Mouse (Mus musculus) bone marrow, adult 2 months (tissue): ENCODE measurements around the gene Eps8. TPM values are rescaled to one million over a fixed set of nuclear protein-coding genes. Genes with fewer than 3 reads are reported as not detected.

Experiments
- H3K27ac ChIP-seq: fragments of 200-500 bp; 2 replicates; pipeline ENCODE4 v1.5.1; 2012; ENCODE audit warnings: low read depth, mild to moderate bottlenecking, control low read depth, inconsistent platforms, low read length; ENCODE audit not compliant: control insufficient read depth, poor library complexity, insufficient read depth
- H3K4me1 ChIP-seq: fragments of 200-500 bp; 2 replicates; pipeline ENCODE4 v1.6.1; 2011; ENCODE audit warnings: low read length; ENCODE audit not compliant: control insufficient read depth, insufficient read depth
- H3K4me3 ChIP-seq: fragments of 200-500 bp; replicated peaks from 2 replicates; pipeline ENCODE3; 2011; ENCODE audit warnings: mild to moderate bottlenecking, low read depth, low read length, control low read depth; ENCODE audit not compliant: control insufficient read depth
- CTCF ChIP-seq: fragments of 200-500 bp; IDR thresholded peaks from 2 replicates; pipeline ENCODE4 v1.5.1; 2011; ENCODE audit warnings: low read length, control low read depth; ENCODE audit not compliant: control insufficient read depth, insufficient read depth
- POLR2A ChIP-seq: fragments of 200-500 bp; IDR thresholded peaks from 2 replicates; pipeline ENCODE4 v1.6.1; 2011; ENCODE audit warnings: low read depth, mild to moderate bottlenecking, control low read depth, low read length, borderline replicate concordance; ENCODE audit not compliant: control insufficient read depth
- WGBS: fragments of 180-500 bp; shearing (Covaris S2); methylation state at CpG from one replicate; pipeline ENCODE4 v1.1.7; 2018; 5-methylcytosine and 5-hydroxymethylcytosine counted together
- polyA plus RNA-seq: library from polyadenylated mRNA; stranded (reverse); fragments of >200 nt; gene quantifications from 2 replicates; pipeline ENCODE4 v1.2.4, GENCODE M21; 2011; ENCODE audit warnings: low replicate concordance; ENCODE audit not compliant: missing spikeins, insufficient read depth, insufficient read length

Eps8 gene
- polyA plus RNA-seq, 1 experiment: 4.2 TPM

GRCm38 (mm10) chr6:137649068-137649480 is 5.6 kb downstream of the Eps8 start:
- Histone ChIP-seq H3K4me1 (no peaks in the 10 kb centered on the region; the same call in 1 of the 2 replicates), H3K4me3 (peak overlapping the region; percentile 65), H3K27ac (peak overlapping the region; percentile 49)
- WGBS: under 1% methylated on average over 48 of the region's 51 CpGs
- TF ChIP-seq POLR2A (no peak), CTCF (no peak)

- no peaks in the 10 kb centered on the region; the same call in 1 of the 2 replicates for H3K4me1 ChIP-seq
Observed at GRCm38 (mm10) chr6:137648110-137649067, 6.3 kb downstream of the Eps8 start.

GRCm38 (mm10) chr6:137647646-137648045 is 7.0 kb downstream of the Eps8 start:
- Histone ChIP-seq H3K4me3 (peak overlapping the region; percentile 22), H3K4me1 (no peaks in the 10 kb centered on the region; the same call in 1 of the 2 replicates), H3K27ac (peak overlapping the region; percentile 43; the same call in 1 of the 2 replicates)
- no peak for TF ChIP-seq CTCF
- TF ChIP-seq POLR2A: no peak
- WGBS: 11% methylated on average over 10 of the region's 10 CpGs

More at GRCm38 (mm10) chr6:137648110-137649067, 6.3 kb downstream of the Eps8 start:
- TF ChIP-seq CTCF: no peak
- no peak for TF ChIP-seq POLR2A
- Histone ChIP-seq H3K27ac (peak overlapping the region; percentile 49), H3K4me3 (peak overlapping the region; percentile 65)
- WGBS: 2% methylated on average over 59 of the region's 59 CpGs

- 57% methylated on average over 2 of the region's 2 CpGs for WGBS
- Histone ChIP-seq H3K27ac (no peak overlapping the region; the same call in 1 of the 2 replicates), H3K4me3 (no peak overlapping the region), H3K4me1 (no peaks in the 10 kb centered on the region; the same call in 1 of the 2 replicates)
- TF ChIP-seq CTCF: no peak
- TF ChIP-seq POLR2A: no peak
Observed at GRCm38 (mm10) chr6:137646726-137647125, 8.0 kb downstream of the Eps8 start.

GRCm38 (mm10) chr6:137644893-137645292 is 9.8 kb downstream of the Eps8 start:
- Histone ChIP-seq H3K27ac (no peak overlapping the region), H3K4me3 (no peak overlapping the region), H3K4me1 (no peaks in the 10 kb centered on the region; the same call in 1 of the 2 replicates)
- 83% methylated on average over 5 of the region's 5 CpGs for WGBS
- TF ChIP-seq POLR2A (no peak), CTCF (no peak)

- H3K27ac ChIP-seq: no peak overlapping the region
- no peak overlapping the region for H3K4me3 ChIP-seq
- WGBS: 80% methylated on average over 4 of the region's 4 CpGs
- TF ChIP-seq POLR2A: no peak
- TF ChIP-seq CTCF: no peak
- no peaks in the 10 kb centered on the region; the same call in 1 of the 2 replicates for H3K4me1 ChIP-seq
Observed at GRCm38 (mm10) chr6:137643814-137644213, 10.9 kb downstream of the Eps8 start.

GRCm38 (mm10) chr6:137641642-137642041 is 13.0 kb downstream of the Eps8 start:
- Histone ChIP-seq H3K4me3 (no peak overlapping the region), H3K27ac (no peak overlapping the region), H3K4me1 (no peaks in the 10 kb centered on the region; the same call in 1 of the 2 replicates)
- WGBS: 74% methylated on average over 1 of the region's 1 CpGs
- no peak for TF ChIP-seq CTCF
- TF ChIP-seq POLR2A: no peak

GRCm38 (mm10) chr6:137638834-137639567 is 15.7 kb downstream of the Eps8 start:
- no peak for TF ChIP-seq POLR2A
- TF ChIP-seq CTCF: no peak
- 80% methylated on average over 11 of the region's 11 CpGs for WGBS
- Histone ChIP-seq H3K4me3 (no peak overlapping the region), H3K27ac (no peak overlapping the region), H3K4me1 (no peaks in the 10 kb centered on the region)
